Mouse (Mus musculus) ES-E14 (cell line): Measurements from ENCODE around the gene P4ha1.

Experiments used
- HCFC1 ChIP-seq: IDR thresholded peaks from 2 replicates; pipeline ENCODE4 v1.6.1; 2012; ENCODE audit warnings: low read length, inconsistent platforms, borderline replicate concordance; ENCODE audit not compliant: insufficient read depth
- MAFK ChIP-seq: IDR thresholded peaks from 2 replicates; pipeline ENCODE4 v1.6.1; 2014; ENCODE audit warnings: mild to moderate bottlenecking, low read depth, low read length, inconsistent platforms; ENCODE audit not compliant: insufficient read depth
- ZNF384 ChIP-seq: IDR thresholded peaks from 2 replicates; pipeline ENCODE4 v1.6.1; 2012; ENCODE audit warnings: low read depth, low read length, inconsistent platforms

DNA sequence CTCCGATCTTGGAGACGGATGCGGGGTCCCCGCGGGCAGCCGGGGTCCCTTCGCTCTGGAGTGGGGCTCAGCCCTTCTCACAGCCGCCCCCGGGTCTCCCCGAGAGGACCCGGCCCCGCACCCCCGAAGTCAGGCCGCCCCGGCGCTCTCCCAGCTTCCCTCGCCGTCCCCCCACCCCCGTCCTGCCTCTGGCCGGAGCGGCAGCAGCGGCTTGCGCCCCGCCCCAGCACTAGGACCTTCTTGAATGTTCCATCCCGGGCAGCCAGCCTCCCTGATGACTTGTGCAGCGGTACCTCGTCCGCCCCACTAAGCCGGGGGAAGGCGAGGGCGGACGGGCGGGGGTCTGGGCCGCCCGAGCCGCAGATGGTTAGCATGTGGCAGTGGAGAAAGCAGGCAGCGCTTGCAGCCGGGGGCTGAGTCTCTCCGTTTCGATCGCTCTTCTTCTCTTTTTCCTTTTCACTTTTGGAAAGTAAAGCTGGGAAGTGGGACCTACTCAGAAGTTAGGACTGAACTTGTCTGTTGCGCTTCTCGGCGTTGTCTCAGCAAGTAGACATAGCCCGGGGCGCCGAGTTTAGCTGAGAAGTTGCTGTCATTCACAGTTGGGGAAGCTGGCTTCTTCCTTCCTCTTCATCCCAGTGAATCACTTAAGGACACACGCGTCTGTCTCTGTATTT lies 529 bp downstream of the P4ha1 start:
- no peak for TF ChIP-seq MAFK
- no peak for TF ChIP-seq ZNF384
- TF ChIP-seq HCFC1: no peak
